Mouse (Mus musculus): ENCODE results near the gene Notch4. TPM values are rescaled to one million over a fixed set of nuclear protein-coding genes. Genes with fewer than 3 reads are reported as not detected.

The Notch4 gene
- polyA plus RNA-seq, 1 experiment from 2014 or later = 8.7 TPM

DNA sequence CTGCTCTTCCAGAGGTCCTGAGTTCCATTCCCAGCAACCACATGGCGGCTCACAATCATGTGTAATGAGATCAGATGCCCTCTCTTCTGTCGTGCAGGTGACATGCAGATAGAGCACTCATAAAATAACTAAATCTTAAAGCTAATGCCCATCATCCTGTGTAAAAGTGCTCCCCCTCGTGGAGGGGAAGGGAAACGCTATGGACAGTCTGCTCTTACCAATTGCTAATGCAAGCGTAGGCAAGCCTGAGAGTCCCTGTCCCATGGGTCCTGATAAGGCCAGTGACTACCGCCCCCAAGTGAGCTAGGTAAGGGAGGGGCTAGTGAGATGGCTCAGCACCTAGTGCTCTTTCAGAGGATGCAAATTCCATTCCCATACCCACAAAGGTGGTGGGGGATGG is 54.9 kb downstream of the Notch4 start:
- H3K4me3 ChIP-seq (replicated peaks) = no peak overlapping the region
- H3K27ac ChIP-seq = no peak overlapping the region
- no peak for ATAC-seq (replicated peaks; ENCODE audit: low FRiP score)
- no peak overlapping the region for H3K4me2 ChIP-seq
- H3K27me3 ChIP-seq = no peaks in the 10 kb centered on the region
- no peak overlapping the region for H3K9ac ChIP-seq
- WGBS = 21% methylated on average over 6 of the region's 6 CpGs
- H3K36me3 ChIP-seq = peaks cover 89% of the 10 kb centered on the region
- H3K9me3 ChIP-seq (replicated peaks) = no peaks in the 10 kb centered on the region
- no peaks in the 10 kb centered on the region for H3K4me1 ChIP-seq

- no peak overlapping the region for H3K4me3 ChIP-seq (replicated peaks)
- WGBS = 87% methylated on average over 8 of the region's 8 CpGs
- no peaks in the 10 kb centered on the region for H3K27me3 ChIP-seq
- H3K9ac ChIP-seq = no peak overlapping the region
- H3K4me2 ChIP-seq = no peak overlapping the region
- peaks cover 8% of the 10 kb centered on the region for H3K4me1 ChIP-seq
- H3K27ac ChIP-seq = no peak overlapping the region
- H3K36me3 ChIP-seq = peaks cover 84% of the 10 kb centered on the region
- ATAC-seq (replicated peaks; ENCODE audit: low FRiP score) = no peak
- no peaks in the 10 kb centered on the region for H3K9me3 ChIP-seq (replicated peaks)
Observed at GRCm38 (mm10) chr17:34621006-34621405, 56.9 kb downstream of the Notch4 start.

DNA sequence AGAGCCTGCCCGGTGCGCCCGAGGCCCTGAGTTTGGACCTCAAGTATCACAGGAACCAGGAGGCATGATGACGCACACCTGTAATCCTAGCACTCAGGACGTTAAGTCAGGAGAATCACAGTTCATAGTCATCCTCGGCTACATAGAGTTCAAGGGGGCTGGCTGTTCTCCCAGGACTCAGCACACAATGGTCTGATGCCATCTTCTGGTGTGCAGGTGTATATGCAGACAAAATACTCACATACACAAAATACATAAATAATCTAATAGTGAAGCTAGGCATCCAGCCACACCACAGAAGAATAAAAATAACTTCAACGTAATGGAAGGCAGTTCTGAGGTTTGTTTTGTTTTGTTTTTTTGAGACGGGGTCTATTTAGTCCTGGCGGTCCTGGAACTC is 59.1 kb downstream of the Notch4 start:
- H3K4me2 ChIP-seq = no peak overlapping the region
- H3K9me3 ChIP-seq (replicated peaks) = no peaks in the 10 kb centered on the region
- 85% methylated on average over 9 of the region's 9 CpGs for WGBS
- peaks cover 67% of the 10 kb centered on the region for H3K36me3 ChIP-seq
- no peak overlapping the region for H3K4me3 ChIP-seq (replicated peaks)
- no peak for ATAC-seq (replicated peaks; ENCODE audit: low FRiP score)
- H3K27me3 ChIP-seq = no peaks in the 10 kb centered on the region
- no peak overlapping the region for H3K9ac ChIP-seq
- H3K27ac ChIP-seq = no peak overlapping the region
- peaks cover 22% of the 10 kb centered on the region for H3K4me1 ChIP-seq

DNA sequence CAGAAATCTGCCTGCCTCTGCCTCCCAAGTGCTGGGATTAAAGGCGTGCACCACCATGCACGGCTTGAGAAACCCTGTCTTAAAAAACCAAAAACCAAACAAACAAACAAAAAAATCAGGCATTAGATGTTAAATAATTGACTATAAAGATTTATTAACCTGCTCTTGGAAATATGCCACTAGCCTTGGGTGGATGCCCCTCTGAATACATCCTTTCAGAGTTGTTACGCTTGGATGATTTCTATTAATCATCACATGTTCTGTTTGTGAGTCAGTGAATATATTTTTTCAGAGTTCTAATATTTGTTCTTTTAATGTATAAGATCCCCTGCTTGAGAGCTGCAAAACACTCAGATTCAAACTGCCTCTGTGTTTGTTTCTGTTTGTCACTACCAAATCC is 60.9 kb downstream of the Notch4 start:
- Histone ChIP-seq H3K27me3 (peaks cover 4% of the 10 kb centered on the region), H3K4me2 (no peak overlapping the region), H3K9me3 (replicated peaks) (no peaks in the 10 kb centered on the region), H3K36me3 (peaks cover 53% of the 10 kb centered on the region), H3K27ac (peak overlapping the region; percentile 22; the same call in 1 of the 2 replicates), H3K4me3 (replicated peaks) (no peak overlapping the region), H3K4me1 (peaks cover 40% of the 10 kb centered on the region), H3K9ac (no peak overlapping the region)
- ATAC-seq (replicated peaks; ENCODE audit: low FRiP score) = no peak
- WGBS = 87% methylated on average over 3 of the region's 3 CpGs

- H3K27ac ChIP-seq = peak overlapping the region; percentile 95
- peaks cover 17% of the 10 kb centered on the region for H3K27me3 ChIP-seq
- WGBS = 42% methylated on average over 16 of the region's 16 CpGs
- H3K4me3 ChIP-seq (replicated peaks) = peak overlapping the region; percentile 76
- no peak for ATAC-seq (replicated peaks; ENCODE audit: low FRiP score)
- H3K9ac ChIP-seq = peak overlapping the region; percentile 72
- no peaks in the 10 kb centered on the region for H3K9me3 ChIP-seq (replicated peaks)
- H3K4me1 ChIP-seq = peaks cover 52% of the 10 kb centered on the region
- peaks cover 41% of the 10 kb centered on the region for H3K36me3 ChIP-seq
- peak overlapping the region; percentile 94 for H3K4me2 ChIP-seq
Observed at GRCm38 (mm10) chr17:34626062-34626772, 62.1 kb downstream of the Notch4 start.

DNA sequence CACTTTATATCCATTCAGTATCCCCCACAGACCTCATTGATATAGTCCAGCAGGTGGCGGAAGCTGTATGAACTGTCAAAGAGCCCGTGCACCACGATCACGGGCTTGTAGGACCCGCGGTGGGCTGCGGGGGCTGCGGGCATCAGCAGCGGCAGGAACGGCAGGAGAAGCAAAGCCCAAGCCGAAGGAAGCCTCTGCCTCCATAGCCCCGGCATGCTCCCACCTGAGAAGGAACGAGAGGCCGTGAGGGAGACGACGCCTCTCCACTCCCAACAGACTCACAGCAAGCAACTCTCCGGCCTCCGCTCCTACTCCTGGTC is 62.7 kb downstream of the Notch4 start:
- H3K27ac ChIP-seq = peak overlapping the region; percentile 95
- peak overlapping the region; percentile 94 for H3K4me2 ChIP-seq
- no peaks in the 10 kb centered on the region for H3K9me3 ChIP-seq (replicated peaks)
- peak overlapping the region; percentile 72 for H3K9ac ChIP-seq
- H3K27me3 ChIP-seq = peaks cover 22% of the 10 kb centered on the region
- ATAC-seq (replicated peaks; ENCODE audit: low FRiP score) = peak; percentile 43; the same call in 1 of the 2 replicates
- WGBS = under 1% methylated on average over 18 of the region's 18 CpGs
- peaks cover 57% of the 10 kb centered on the region for H3K4me1 ChIP-seq
- H3K36me3 ChIP-seq = peaks cover 35% of the 10 kb centered on the region
- peak overlapping the region; percentile 76 for H3K4me3 ChIP-seq (replicated peaks)

DNA sequence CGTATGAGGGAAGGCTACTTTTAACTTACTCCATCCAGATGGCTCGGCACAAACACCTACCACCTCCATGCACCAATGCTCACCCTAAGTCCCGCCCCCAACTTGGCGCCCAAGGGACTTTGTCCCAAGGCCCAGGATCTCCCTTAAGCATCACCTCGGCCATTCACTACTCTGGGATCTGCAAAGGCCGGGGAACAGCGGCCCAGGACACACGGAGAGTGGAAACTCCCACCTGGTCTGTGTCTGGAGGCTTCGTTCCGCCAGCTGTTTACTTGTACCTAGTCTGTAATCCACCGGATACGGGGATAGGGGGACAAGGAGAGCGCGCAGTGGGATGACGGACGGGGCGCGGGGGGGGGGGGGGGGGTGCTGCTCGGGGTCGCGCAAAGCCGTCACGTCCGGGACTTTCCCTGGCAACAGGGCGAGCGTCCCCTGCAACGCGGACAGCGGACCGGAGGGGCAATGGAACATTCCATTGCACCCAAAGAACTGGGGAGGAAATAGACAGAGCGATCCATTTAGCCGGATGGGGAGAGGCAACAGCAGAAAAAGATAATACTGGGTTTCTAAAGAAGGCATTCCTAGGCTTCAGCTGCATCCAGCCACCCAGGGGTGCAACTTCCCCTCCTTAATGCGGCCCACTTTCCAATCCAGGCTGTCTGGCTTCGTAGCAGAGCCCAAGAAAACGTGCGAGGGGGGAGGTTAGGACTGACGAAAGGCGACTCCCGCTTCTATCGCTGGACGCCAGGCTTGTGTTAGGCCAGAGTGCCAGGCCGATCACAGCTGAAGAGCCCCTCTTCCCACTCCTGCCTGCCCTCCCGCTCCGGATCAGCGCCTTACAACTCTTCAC is 63.2 kb downstream of the Notch4 start:
- H3K27me3 ChIP-seq = peaks cover 28% of the 10 kb centered on the region
- peak overlapping the region; percentile 72 for H3K9ac ChIP-seq
- H3K4me2 ChIP-seq = peak overlapping the region; percentile 94
- peak overlapping the region; percentile 76 for H3K4me3 ChIP-seq (replicated peaks)
- peak overlapping the region; percentile 95 for H3K27ac ChIP-seq
- no peaks in the 10 kb centered on the region for H3K9me3 ChIP-seq (replicated peaks)
- under 1% methylated on average over 45 of the region's 45 CpGs for WGBS
- H3K36me3 ChIP-seq = peaks cover 30% of the 10 kb centered on the region
- peak; percentile 79 for ATAC-seq (replicated peaks; ENCODE audit: low FRiP score)
- peaks cover 63% of the 10 kb centered on the region for H3K4me1 ChIP-seq

- ATAC-seq (replicated peaks; ENCODE audit: low FRiP score) = peak; percentile 20
- Histone ChIP-seq H3K4me3 (replicated peaks) (peak within 1 kb of the TSS; percentile 76), H3K4me1 (peaks cover 70% of the 10 kb centered on the region), H3K9ac (peak within 1 kb of the TSS; percentile 46), H3K27ac (peak within 1 kb of the TSS; percentile 95), H3K4me2 (peak within 1 kb of the TSS; percentile 94), H3K27me3 (peaks cover 28% of the 10 kb centered on the region), H3K36me3 (peaks cover 22% of the 10 kb centered on the region), H3K9me3 (replicated peaks) (no peaks in the 10 kb centered on the region)
- WGBS = 3% methylated on average over 29 of the region's 29 CpGs
Observed at GRCm38 (mm10) chr17:34627943-34628643, 64.0 kb downstream of the Notch4 start, which contains the start of gene Ppt2. Gene Ppt2, minus strand, starts transcription at chr17:34628510.

DNA sequence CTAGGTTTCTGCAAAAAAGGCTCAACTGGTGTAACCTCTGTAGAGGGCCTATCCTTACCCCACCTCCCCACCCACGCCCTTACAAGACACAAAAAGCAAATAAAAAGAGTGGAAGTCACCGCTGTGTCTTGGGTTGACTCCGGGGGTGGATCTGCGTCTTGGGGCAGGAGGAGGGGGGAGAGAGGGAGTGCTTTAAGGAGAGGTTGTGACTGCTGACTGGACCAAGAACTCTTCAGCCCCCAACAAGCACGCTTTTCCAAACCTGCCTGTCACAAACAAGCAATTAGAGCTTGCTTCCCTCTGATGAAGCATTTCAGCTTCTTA is 64.5 kb downstream of the Notch4 start:
- ATAC-seq (replicated peaks; ENCODE audit: low FRiP score) = no peak

DNA sequence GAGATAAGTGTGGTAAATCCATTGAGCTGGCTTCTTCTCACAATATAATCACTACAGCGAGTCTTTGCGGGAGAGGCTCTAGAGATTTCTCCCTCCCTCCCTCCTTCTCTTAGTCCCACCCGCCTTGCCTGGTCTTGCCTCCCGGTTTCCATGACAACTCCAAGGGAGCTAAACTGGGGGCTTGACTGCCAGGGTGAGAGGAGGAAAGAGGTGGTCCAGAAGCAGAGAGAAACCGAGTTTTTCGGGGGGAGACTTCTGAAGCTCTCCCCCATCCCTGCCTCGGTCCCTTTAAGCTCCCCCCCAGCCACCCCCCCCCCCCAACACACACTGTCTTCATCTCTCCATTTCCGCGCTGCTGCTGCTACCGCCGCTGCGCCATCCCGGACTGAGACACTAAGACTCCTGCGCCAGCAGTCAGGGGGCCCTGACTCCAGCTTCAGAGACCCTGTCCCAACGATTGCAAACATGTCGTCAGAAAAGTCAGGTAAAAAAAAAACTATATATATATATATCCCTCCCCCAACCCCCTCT is 65.2 kb downstream of the Notch4 start, which contains the start of gene Prrt1:
Gene Prrt1 (plus strand): TSS at position 313 of the 531 bp plus-strand sequence.
- Histone ChIP-seq H3K36me3 (peaks cover 10% of the 10 kb centered on the region), H3K9ac (peak within 1 kb of the TSS; percentile 46), H3K4me2 (peak within 1 kb of the TSS; percentile 94), H3K4me1 (peaks cover 70% of the 10 kb centered on the region), H3K27ac (peak within 1 kb of the TSS; percentile 95), H3K27me3 (peaks cover 28% of the 10 kb centered on the region), H3K9me3 (replicated peaks) (no peaks in the 10 kb centered on the region), H3K4me3 (replicated peaks) (peak within 1 kb of the TSS; percentile 76)
- ATAC-seq (replicated peaks; ENCODE audit: low FRiP score) = no peak
- WGBS = 2% methylated on average over 16 of the region's 16 CpGs

More for the DNA sequence above, 64.5 kb downstream of the Notch4 start:
- H3K4me1 ChIP-seq = peaks cover 70% of the 10 kb centered on the region
- H3K9ac ChIP-seq = peak overlapping the region; percentile 46
- peaks cover 17% of the 10 kb centered on the region for H3K36me3 ChIP-seq
- peak overlapping the region; percentile 94 for H3K4me2 ChIP-seq
- H3K27ac ChIP-seq = peak overlapping the region; percentile 95
- WGBS = 24% methylated on average over 5 of the region's 5 CpGs
- peaks cover 28% of the 10 kb centered on the region for H3K27me3 ChIP-seq
- H3K4me3 ChIP-seq (replicated peaks) = peak overlapping the region; percentile 76
- no peaks in the 10 kb centered on the region for H3K9me3 ChIP-seq (replicated peaks)

DNA sequence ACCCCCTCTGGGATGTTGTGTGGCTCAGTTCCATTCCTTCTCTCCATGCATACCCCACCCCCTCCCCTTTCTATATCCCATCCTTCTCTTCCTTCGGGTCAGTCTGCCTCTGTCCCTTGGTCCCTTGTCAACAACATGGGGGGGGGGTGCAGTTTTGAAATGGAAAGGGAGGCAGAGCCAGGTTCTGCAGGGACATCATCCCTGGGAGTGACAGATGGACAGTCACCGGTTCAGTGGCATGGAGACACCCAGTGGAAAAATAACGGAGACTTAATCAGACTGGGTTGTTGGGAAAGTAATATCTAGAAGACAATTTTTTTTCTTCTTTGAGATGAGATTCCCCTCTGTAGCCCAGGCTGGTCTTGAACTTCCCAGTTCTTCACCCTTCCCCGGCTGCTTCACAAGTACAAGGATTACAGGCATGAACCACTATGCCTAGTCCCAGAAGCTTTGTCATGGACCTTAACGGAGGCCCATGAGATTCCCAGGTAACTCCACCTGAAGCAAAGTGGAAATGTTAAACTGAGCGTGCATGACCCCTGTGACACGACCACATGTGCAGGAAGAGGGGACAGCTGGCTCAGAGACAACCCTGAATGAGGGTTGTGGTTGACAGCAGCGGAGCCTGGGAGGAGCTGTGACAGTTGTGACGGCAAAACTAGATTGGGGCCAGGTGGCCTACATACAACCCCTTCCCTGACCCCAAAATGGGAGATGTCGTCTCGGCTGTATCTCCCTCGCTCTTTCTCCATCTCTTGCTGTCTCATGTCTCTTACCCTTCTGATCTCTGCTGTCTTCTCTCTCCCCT is 65.9 kb downstream of the Notch4 start:
- Histone ChIP-seq H3K27me3 (peaks cover 28% of the 10 kb centered on the region), H3K4me1 (peaks cover 70% of the 10 kb centered on the region)

More for the DNA sequence above, 65.9 kb downstream of the Notch4 start:
- WGBS = 14% methylated on average over 12 of the region's 12 CpGs
- peaks cover 7% of the 10 kb centered on the region for H3K36me3 ChIP-seq
- H3K9me3 ChIP-seq (replicated peaks) = no peaks in the 10 kb centered on the region
- H3K9ac ChIP-seq = no peak overlapping the region
- peak overlapping the region; percentile 76 for H3K4me3 ChIP-seq (replicated peaks)
- H3K27ac ChIP-seq = no peak overlapping the region
- ATAC-seq (replicated peaks; ENCODE audit: low FRiP score) = no peak
- H3K4me2 ChIP-seq = peak overlapping the region; percentile 94

All from kidney, embryonic 15.5 days (tissue).